Mouse (Mus musculus) liver, embryonic 14.5 days (tissue): ENCODE results near the gene C1qtnf6. TPM values are rescaled to one million over a fixed set of nuclear protein-coding genes. Genes with fewer than 3 reads are reported as not detected.

Experiments used
- ATAC-seq: fragments of 200-750 bp; cut with Nextera tagmentation; 2 replicates; pipeline ENCODE4 v1.8.0; 2017; ENCODE audit warnings: moderate number of reproducible peaks, mild to moderate bottlenecking, moderate library complexity; ENCODE audit not compliant: insufficient read depth
- DNase-seq, 3 experiments: peaks; one replicate each; pipeline ENCODE4 v3.0.0-alpha.2; 2012 to 2013; ENCODE audit warnings: low read depth in 3 of 3, low spot score in 3 of 3
- H3K27ac ChIP-seq: fragments of 300-500 bp; sonication (generic); 2 replicates; pipeline ENCODE4 v1.5.1; 2014; ENCODE audit warnings: moderate library complexity, mild to moderate bottlenecking, control low read depth, inconsistent platforms
- H3K27me3 ChIP-seq: fragments of 300-500 bp; sonication (generic); 2 replicates; pipeline ENCODE4 v1.6.1; 2014; ENCODE audit warnings: mild to moderate bottlenecking, low read length, moderate library complexity; ENCODE audit not compliant: control insufficient read depth, insufficient read depth
- H3K36me3 ChIP-seq: fragments of 300-500 bp; sonication (generic); replicated peaks from 2 replicates; pipeline ENCODE4 v1.6.1; 2014; ENCODE audit warnings: low read depth; ENCODE audit not compliant: control insufficient read depth, insufficient read depth
- H3K4me1 ChIP-seq, 2 experiments: fragments of 200-500 bp in 1 of 2; fragments of 300-500 bp in 1 of 2; sonication (generic) in 1 of 2; replicated peaks; 2 replicates each; pipeline ENCODE4 v1.6.1; 2012 to 2014; ENCODE audit warnings: antibody characterized with exemption in 1 of 2, inconsistent platforms in 1 of 2, low read length in 1 of 2; ENCODE audit not compliant: control insufficient read depth in 2 of 2, insufficient read depth in 2 of 2
- H3K4me2 ChIP-seq: fragments of 300-500 bp; sonication (generic); 2 replicates; pipeline ENCODE4 v1.6.1; 2014; ENCODE audit warnings: low read depth, mild to moderate bottlenecking, control low read depth, moderate library complexity
- H3K4me3 ChIP-seq, 2 experiments: fragments of 200-500 bp in 1 of 2; fragments of 300-500 bp in 1 of 2; sonication (generic) in 1 of 2; 2 replicates each; pipeline ENCODE4 v1.5.1; 2012 to 2014; ENCODE audit warnings: low read depth in 2 of 2, low read length in 2 of 2, mild to moderate bottlenecking in 2 of 2, control low read depth in 1 of 2, inconsistent platforms in 1 of 2, moderate library complexity in 1 of 2; ENCODE audit not compliant: insufficient read depth in 1 of 2
- H3K9ac ChIP-seq: fragments of 300-500 bp; sonication (generic); replicated peaks from 2 replicates; pipeline ENCODE4 v1.6.1; 2014; ENCODE audit warnings: mild to moderate bottlenecking, control low read depth, moderate library complexity
- H3K9me3 ChIP-seq: fragments of 300-500 bp; sonication (generic); 2 replicates; pipeline ENCODE4 v1.6.1; 2016; ENCODE audit warnings: low read length, mixed read lengths; ENCODE audit not compliant: control insufficient read depth
- CTCF ChIP-seq: IDR thresholded peaks from 2 replicates; pipeline ENCODE4 v1.5.1; 2016; ENCODE audit warnings: antibody characterized with exemption, low read depth, control low read depth
- EP300 ChIP-seq: IDR thresholded peaks from 2 replicates; pipeline ENCODE4 v1.6.1; 2016; ENCODE audit warnings: antibody characterized with exemption, low read depth
- WGBS: fragments of 180-500 bp; shearing (Covaris S2); extraction: QIAGEN DNeasy Blood & Tissue Kit; methylation state at CpG from one replicate; pipeline ENCODE4 v1.1.7; 2014; ENCODE audit not compliant: insufficient replicate concordance; 5-methylcytosine and 5-hydroxymethylcytosine counted together
- polyA plus RNA-seq, 2 experiments: library from polyadenylated mRNA; depleted of rRNA in 1 of 2; stranded (reverse) in 1 of 2; unstranded in 1 of 2; fragments of >200 nt; fragmentation: Nextera tagmentation in 1 of 2; extraction: Ambion mirVana in 1 of 2; gene quantifications; 2 replicates each; pipeline versions ENCODE4 v1.2.1 to v1.2.3; 2012 to 2014

The C1qtnf6 gene
- polyA plus RNA-seq, 2 experiments, result 4.6 to 5.0 TPM

DNA sequence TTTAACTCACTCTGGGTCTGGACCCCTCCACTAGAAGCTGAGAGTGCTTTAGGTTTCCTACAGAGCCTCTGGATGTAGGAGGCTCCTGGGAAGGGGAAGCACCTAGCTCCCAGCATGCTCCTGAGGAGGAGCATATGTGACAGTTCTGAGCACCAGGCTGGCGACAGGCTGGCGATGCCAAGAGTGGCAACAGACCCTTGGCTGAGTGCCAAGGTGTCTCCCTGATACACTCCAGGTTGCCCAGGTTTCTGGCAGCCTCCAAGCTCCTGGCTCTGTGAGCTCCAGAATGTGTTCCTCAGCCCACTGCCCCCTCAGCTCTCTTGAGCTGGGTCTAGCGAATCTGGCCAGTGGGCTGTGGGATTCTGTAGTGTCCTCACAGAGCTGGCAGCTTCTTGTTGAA lies 10.4 kb upstream of the C1qtnf6 start:
- Histone ChIP-seq H3K9me3 (no peaks in the 10 kb centered on the region), H3K27me3 (no peaks in the 10 kb centered on the region; the same call in 1 of the 2 replicates), H3K4me3 (no peak overlapping the region), H3K27ac (no peak overlapping the region), H3K9ac (no peak overlapping the region), H3K4me1 (no peaks in the 10 kb centered on the region), H3K36me3 (no peaks in the 10 kb centered on the region), H3K4me2 (no peak overlapping the region)
- WGBS, result 52% methylated on average over 3 of the region's 3 CpGs
- no peak for TF ChIP-seq CTCF
- TF ChIP-seq EP300, result no peak
- DNase-seq, result no peak
- ATAC-seq, result no peak

- WGBS, result 41% methylated on average over 3 of the region's 3 CpGs
- ATAC-seq, result no peak
- no peak for DNase-seq
- H3K9ac ChIP-seq, result no peak overlapping the region
- H3K4me2 ChIP-seq, result no peak overlapping the region
- TF ChIP-seq EP300, result no peak
- TF ChIP-seq CTCF, result no peak
- no peak overlapping the region for H3K4me3 ChIP-seq
- no peaks in the 10 kb centered on the region; the same call in 1 of the 2 replicates for H3K27me3 ChIP-seq
- no peaks in the 10 kb centered on the region for H3K9me3 ChIP-seq
- H3K27ac ChIP-seq, result no peak overlapping the region
- no peaks in the 10 kb centered on the region for H3K36me3 ChIP-seq
- H3K4me1 ChIP-seq, result peaks cover 0 to 2% of the 10 kb centered on the region in 2 experiments; a peak in 1 of 4 replicates
Measured at GRCm38 (mm10) chr15:78541036-78541435, 9.8 kb upstream of the C1qtnf6 start.

- H3K27ac ChIP-seq, result no peak overlapping the region
- ATAC-seq, result no peak
- H3K9me3 ChIP-seq, result no peaks in the 10 kb centered on the region
- TF ChIP-seq CTCF, result no peak
- TF ChIP-seq EP300, result no peak
- H3K36me3 ChIP-seq, result no peaks in the 10 kb centered on the region
- H3K9ac ChIP-seq, result no peak overlapping the region
- no peak overlapping the region for H3K4me2 ChIP-seq
- 51% methylated on average over 10 of the region's 10 CpGs for WGBS
- H3K4me1 ChIP-seq, result peaks cover 0 to 10% of the 10 kb centered on the region in 2 experiments; a peak in 2 of 4 replicates
- H3K27me3 ChIP-seq, result no peaks in the 10 kb centered on the region; the same call in 1 of the 2 replicates
- no peak for DNase-seq
- H3K4me3 ChIP-seq, result no peak overlapping the region
Measured at GRCm38 (mm10) chr15:78535723-78536421, 4.7 kb upstream of the C1qtnf6 start.

- WGBS, result 56% methylated on average over 10 of the region's 10 CpGs
- Histone ChIP-seq H3K27ac (no peak overlapping the region), H3K9me3 (no peaks in the 10 kb centered on the region), H3K9ac (no peak overlapping the region), H3K4me1 (peaks cover 0 to 10% of the 10 kb centered on the region in 2 experiments; a peak in 2 of 4 replicates), H3K36me3 (no peaks in the 10 kb centered on the region), H3K27me3 (no peaks in the 10 kb centered on the region; the same call in 1 of the 2 replicates), H3K4me3 (no peak overlapping the region), H3K4me2 (no peak overlapping the region)
- ATAC-seq, result no peak
- no peak for DNase-seq
- no peak for TF ChIP-seq EP300
- TF ChIP-seq CTCF, result no peak
Measured at GRCm38 (mm10) chr15:78533346-78533835, 2.2 kb upstream of the C1qtnf6 start.

DNA sequence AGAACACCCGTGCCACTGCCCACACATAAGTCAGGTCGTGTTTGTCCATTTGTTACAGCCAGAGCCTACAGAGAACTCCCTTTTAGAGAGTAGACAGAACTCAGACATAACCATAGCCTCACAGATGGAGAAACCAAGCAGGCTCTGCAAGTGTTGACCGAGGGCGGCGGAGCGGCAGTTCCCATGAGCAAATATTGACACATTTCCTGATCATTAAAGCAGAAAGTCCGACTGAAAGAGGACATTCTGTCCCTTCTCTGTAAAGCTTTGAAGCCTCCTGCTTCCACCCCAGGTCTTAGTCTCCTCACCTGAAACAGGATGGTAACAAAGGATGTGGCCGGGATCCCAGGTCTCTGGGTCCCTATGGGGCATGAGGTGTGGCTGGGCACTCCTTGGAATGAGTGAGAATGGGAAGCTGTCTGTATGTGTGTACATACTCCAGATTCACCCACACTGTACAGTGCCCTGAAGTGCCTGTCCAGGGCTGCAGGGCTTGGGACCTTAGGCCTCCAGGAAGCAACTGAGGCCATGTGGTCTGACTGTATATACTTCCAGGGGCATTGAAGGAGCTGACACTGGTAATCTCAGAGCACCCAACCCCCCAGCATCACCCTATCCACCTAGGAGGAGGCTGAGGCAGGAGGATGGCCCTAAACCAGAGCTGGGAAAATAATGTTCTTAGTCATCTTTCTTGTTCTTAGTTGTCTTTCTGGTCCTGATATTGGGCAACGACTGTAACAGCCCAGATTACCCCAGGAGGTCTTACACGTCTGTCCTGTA lies 1.5 kb upstream of the C1qtnf6 start:
- peak overlapping the region; percentile 17 for H3K4me2 ChIP-seq

More for the DNA sequence above, 1.5 kb upstream of the C1qtnf6 start:
- Histone ChIP-seq H3K9me3 (no peaks in the 10 kb centered on the region), H3K4me3 (no peak overlapping the region), H3K4me1 (peaks cover 0 to 10% of the 10 kb centered on the region in 2 experiments; a peak in 2 of 4 replicates), H3K27ac (peak overlapping the region; percentile 18; the same call in 1 of the 2 replicates), H3K27me3 (no peaks in the 10 kb centered on the region; the same call in 1 of the 2 replicates), H3K36me3 (no peaks in the 10 kb centered on the region), H3K9ac (no peak overlapping the region)
- WGBS, result 56% methylated on average over 10 of the region's 10 CpGs
- ATAC-seq, result peak; percentile 23; the same call in 1 of the 2 replicates
- peak in 1 of 3 experiments; percentile 24 for DNase-seq
- TF ChIP-seq CTCF (no peak), EP300 (no peak)
